Mouse (Mus musculus) CD8-positive naive resting alpha-beta T cell, adult 2 months (primary cell): ENCODE data around the gene Megf11.

Experiments
- DNase-seq, 2 experiments: peaks; one replicate each; pipeline ENCODE4 v3.0.0; 2022; ENCODE audit warnings: low read depth in 2 of 2, low spot score in 2 of 2

The Megf11 gene

DNA sequence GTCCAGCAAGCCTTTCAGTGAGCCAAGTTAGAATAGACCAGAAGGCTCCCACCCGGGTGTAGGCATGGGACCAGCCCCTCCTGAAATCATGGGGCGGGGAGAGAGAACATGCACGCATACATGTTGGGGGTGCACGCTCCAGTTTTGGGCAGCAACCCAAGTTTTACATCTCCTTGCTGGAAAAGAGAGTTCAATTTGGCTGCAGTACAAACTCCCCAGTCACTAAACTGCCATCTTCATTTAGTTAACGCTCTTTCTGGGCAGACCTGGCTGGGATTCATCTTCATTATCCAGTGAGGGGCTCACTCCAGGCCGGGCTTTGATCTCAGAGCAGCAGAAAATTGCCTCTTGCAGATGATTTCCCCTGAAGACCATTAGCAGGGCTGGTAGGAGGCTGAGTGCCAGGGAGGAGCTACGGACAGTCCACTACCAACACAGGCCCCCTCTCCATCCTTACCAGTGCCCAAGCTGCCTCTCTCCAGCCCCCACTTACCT lies 218.8 kb downstream of the Megf11 start:
- no peak for DNase-seq

- no peak for DNase-seq
Measured at GRCm38 (mm10) chr9:64605077-64605714, 219.8 kb downstream of the Megf11 start.

GRCm38 (mm10) chr9:64605735-64606349 lies 220.4 kb downstream of the Megf11 start:
- no peak for DNase-seq

DNA sequence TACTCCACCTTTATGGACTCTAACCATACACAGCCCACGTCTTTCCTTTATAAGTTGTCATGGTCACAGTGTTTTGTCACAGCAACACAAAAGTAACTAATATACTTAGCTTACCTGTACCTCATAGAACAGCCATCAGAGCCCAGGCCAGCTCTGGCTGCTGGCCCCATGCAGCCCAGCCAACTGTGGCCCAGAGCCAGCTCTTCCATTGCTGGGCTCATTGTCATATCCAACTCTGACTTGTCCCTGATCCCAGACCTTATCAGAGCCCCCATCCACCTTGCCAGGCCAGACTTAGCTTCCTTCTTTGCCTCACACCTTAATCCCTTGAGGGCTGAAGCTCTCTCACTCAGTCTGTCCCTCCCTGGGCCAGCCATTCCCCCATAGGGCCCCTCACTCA lies 221.6 kb downstream of the Megf11 start:
- DNase-seq = no peak

DNA sequence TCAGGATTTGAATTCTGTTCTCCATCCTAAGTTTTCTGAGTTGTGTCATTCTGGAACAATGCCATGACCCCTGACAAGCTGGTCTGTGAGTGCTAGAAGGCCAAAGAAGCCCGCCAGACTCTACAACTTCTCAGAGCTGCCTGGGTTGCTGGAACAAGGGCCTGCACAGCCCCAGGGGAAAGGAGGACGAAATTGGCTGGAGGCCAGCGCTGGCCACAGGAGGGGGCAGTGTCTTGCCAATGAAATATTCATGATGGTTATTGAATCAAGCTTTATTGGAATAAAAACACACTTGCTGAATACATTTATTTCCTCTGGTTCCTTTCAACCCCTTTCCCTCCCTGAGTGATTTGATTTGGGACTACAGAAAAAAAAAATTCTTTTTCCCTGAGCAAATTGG lies 224.1 kb downstream of the Megf11 start:
- no peak for DNase-seq

DNA sequence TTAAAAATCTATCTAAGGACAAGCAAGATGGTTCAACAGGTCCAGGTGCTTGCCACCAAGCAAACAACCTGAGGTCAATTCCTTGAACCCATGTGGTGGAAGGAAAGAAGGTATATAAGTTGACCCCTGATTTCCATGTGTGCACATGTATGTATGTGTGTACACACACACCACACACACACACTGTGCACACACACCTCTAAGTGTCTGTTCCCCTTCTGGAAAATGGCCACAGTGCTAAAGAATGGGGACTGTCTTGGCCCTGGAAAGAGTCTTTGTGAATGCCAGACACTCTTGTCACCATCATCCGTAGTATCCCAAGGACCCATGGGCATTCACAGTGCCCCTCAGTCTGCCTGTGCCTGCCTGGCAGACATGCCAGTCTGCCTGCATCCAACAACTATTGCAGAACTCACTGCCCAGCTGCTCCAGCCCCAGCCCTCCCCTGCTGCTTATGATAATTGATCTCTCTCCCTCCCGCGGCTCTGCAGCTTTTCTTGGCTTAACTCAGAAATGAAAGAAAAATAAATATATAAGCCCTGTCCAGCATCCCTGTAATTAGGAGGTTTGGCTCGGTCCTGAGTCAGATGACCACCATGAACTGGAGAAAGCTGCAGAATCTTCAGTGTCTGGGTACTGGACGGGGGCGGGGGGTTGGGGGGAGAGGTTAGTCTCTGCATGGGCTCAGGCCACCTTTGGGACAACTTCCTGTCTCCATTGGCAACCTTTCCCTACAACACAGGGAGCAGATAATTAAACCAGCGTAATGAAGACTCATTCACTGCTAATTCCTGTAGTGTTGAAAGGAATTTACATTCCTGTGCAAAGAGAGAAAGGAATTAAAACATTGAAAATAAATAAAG lies 226.9 kb downstream of the Megf11 start:
- no peak for DNase-seq

GRCm38 (mm10) chr9:64612984-64613649 lies 227.7 kb downstream of the Megf11 start:
- DNase-seq = no peak

- DNase-seq = no peak
Measured at GRCm38 (mm10) chr9:64617413-64617812, 232.0 kb downstream of the Megf11 start.

GRCm38 (mm10) chr9:64618433-64618832 lies 233.0 kb downstream of the Megf11 start:
- no peak for DNase-seq

DNA sequence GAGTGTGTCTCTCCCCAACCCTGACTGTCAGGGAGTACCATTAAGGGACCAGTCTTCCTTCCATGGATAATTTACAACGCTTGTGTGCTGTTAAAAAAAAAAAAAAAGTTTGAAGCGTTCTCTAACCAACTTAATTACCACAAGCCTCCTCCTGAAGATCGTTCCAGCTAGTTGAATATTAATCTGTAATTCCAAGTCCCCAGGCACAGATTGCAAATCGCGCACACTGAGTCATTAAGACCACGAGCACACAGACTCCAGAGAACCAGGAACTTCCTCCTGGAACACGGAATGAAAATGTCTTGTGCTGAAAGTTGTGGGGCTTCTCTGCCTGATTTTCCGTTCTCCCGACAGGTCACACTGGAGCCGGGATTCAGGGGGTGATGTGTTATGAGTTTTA lies 234.0 kb downstream of the Megf11 start:
- DNase-seq = no peak

DNA sequence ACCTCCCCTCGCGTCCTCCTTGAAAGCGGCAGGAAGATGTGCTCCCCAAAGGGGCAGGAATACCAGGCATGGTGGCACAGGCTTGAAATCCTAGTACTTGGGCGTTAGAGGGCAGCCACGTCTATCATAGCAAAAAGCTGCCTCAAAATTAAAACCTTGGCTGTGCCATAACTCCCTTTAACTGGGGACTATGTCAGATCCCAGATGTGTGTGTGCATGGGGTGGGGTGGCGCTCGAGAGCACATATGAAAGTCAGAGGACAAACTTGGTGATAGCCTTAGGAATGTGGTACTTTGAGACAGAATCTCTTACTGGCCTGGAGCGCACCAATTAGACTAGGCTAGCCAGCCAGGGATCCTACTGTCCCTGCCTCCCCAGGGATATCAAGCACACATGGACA lies 235.2 kb downstream of the Megf11 start:
- DNase-seq = no peak

DNA sequence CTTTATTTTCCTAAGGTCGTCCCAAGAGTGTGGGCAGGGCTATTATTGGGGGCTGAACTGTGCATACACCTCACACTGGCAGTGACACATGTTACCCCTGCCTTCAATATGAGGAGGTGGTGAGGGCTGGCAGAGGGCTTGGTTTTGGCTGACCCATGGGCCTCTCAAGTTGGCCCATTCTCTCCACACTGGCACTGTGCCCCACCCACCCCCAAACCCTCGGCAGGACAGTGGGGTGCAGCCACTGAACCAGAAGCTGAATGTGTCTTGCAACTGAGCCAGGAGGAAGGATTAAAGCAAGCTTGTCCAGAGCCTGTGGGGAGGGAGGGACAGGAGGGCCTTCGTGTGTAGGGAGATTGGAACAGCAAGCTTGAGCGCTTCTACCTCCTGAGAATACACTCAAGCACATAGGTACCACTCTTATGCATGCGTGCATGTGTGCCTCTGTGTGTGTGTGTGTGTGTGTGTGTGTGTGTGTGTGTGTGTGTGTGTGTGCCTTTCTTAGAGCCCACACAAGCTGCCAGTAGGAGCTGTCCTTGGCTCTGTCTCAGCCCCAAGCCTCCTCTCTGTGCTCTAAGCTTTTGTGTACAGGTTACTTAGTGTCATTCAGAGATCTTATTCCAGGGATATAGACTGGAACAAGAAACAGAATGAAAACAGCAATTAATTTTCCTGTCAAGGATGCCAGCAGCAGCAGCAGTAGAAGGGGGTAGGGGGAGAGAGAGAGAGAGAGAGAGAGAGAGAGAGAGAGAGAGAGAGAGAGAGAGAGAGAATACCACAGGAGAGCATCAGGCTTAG lies 236.3 kb downstream of the Megf11 start:
- DNase-seq = no peak

DNA sequence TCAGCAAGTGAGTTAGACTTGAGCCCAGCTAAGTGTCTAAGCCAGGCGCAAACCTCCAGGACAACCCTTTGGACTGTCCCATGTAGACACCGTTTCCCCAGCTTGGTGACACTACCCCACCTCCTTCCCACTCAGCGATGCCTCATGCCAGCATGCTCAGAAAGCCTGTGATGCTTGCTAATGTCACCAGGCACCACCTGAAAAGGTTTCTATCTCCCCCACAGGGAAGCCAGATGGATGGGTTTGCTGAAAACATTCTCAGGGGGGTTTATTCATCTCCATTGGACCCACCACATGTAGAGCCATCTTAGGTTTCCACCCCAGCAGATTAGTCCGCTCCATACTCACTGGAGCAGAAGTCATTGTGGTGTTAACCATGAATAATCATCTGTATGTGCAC lies 237.9 kb downstream of the Megf11 start:
- no peak for DNase-seq

GRCm38 (mm10) chr9:64624536-64624935 lies 239.1 kb downstream of the Megf11 start:
- DNase-seq = no peak

GRCm38 (mm10) chr9:64629802-64630201 lies 244.4 kb downstream of the Megf11 start:
- DNase-seq = no peak

GRCm38 (mm10) chr9:64633169-64633568 lies 247.7 kb downstream of the Megf11 start:
- DNase-seq = no peak

DNA sequence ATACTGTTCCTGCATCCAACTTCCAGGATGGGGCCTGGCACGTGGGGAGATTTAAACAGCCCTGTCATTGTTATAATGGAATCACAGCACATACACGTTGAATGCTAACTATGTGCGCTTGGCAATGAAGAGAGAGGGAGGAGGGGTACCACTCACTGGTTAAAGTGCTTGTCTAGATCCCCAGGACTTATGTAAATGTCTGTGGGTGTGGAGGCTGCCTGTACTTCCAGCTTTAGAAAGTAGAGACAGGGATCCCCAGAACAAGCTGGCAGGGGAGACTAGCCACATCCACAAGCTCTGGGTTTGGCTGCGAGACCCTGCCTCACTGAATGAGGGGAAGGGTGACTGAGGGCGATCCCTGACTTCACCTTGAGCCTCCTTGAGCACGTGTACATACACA lies 250.7 kb downstream of the Megf11 start:
- no peak for DNase-seq

GRCm38 (mm10) chr9:64636961-64637360 lies 251.5 kb downstream of the Megf11 start:
- DNase-seq = no peak

DNA sequence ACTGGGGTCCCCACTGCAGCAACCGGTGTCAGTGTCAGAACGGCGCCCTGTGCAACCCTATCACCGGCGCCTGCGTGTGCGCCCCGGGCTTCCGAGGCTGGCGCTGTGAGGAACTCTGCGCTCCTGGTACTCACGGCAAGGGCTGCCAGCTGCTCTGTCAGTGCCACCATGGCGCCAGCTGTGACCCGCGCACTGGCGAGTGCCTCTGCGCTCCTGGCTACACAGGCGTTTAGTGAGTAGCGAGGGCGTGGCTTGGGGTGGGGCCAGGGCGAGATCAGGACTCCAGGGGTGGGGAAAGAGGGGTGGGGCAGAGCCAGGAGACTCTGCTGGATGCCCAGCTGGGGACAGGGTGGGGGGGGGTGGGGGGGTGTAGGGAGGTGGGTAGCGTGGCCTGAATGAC lies 252.8 kb downstream of the Megf11 start:
- no peak for DNase-seq

DNA sequence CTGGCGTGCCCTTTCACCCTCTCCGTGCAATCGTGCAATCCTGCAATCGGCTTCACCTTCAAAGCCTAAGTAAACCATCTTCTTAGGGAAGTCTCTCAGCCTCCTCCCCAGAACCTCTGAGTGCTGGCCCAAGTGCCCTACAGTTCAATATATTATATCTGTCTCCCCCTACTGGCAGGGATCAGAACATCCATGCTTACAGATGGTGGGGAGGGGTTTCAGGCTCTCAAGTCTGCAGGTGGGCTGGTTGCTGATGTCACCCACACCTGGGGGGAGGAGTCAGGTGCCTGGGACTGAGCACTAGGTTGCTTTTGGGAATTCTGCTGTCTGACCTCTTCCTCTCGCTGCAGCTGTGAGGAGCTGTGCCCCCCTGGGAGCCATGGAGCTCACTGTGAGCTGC lies 254.2 kb downstream of the Megf11 start:
- DNase-seq = peak in 1 of 2 experiments; percentile 16

- DNase-seq = no peak
Measured at GRCm38 (mm10) chr9:64644129-64644528, 258.7 kb downstream of the Megf11 start.
